Mouse (Mus musculus): ENCODE data around the gene Dhtkd1. TPM values are rescaled to one million over a fixed set of nuclear protein-coding genes. Genes with fewer than 3 reads are reported as not detected.

Gene Dhtkd1
- total and polyA plus RNA-seq, 3 experiments, result 3.6 to 6.8 (median 4.5) TPM

GRCm38 (mm10) chr2:5948964-5949363 lies 6.4 kb upstream of the Dhtkd1 start:
- no peak overlapping the region for H3K4me3 ChIP-seq
- DNase-seq, result no peak
- intact Hi-C loops (cut with DNase I), result no loop called here
- peaks cover 3% of the 10 kb centered on the region; the same call in 1 of the 2 replicates for H3K36me3 ChIP-seq (ENCODE audit: control insufficient read depth, insufficient read depth, low read length)
- no peak overlapping the region for H3K9ac ChIP-seq (ENCODE audit: low read depth, low read length)
- no peak for TF ChIP-seq CTCF (IDR thresholded peaks at IDR 0.05)
- no peak for TF ChIP-seq EP300 (IDR thresholded peaks at IDR 0.05; ENCODE audit: insufficient read depth, low read depth, low read length)
- TF ChIP-seq POLR2A (IDR thresholded peaks at IDR 0.05; ENCODE audit: insufficient read depth, low read depth, low read length), result no peak
- no peak overlapping the region for H3K27ac ChIP-seq
- WGBS, result 87% methylated on average over 2 of the region's 2 CpGs
- H3K27me3 ChIP-seq (ENCODE audit: control insufficient read depth, insufficient read depth, low read length), result no peaks in the 10 kb centered on the region
- 0 out of 2 replicates have a peak, but pooled peaks cover 3% of the 10 kb centered on the region for H3K79me2 ChIP-seq (replicated peaks; ENCODE audit: control insufficient read depth, insufficient read depth, low read length)
- H3K4me1 ChIP-seq (ENCODE audit: control insufficient read depth, insufficient read depth, low read length), result peaks cover 3% of the 10 kb centered on the region

- H3K4me1 ChIP-seq (ENCODE audit: control insufficient read depth, insufficient read depth, low read length), result peaks cover 3% of the 10 kb centered on the region
- intact Hi-C loops (cut with DNase I), result no loop called here
- no peak overlapping the region for H3K4me3 ChIP-seq
- H3K79me2 ChIP-seq (replicated peaks; ENCODE audit: control insufficient read depth, insufficient read depth, low read length), result 0 out of 2 replicates have a peak, but pooled peaks cover 3% of the 10 kb centered on the region
- H3K27me3 ChIP-seq (ENCODE audit: control insufficient read depth, insufficient read depth, low read length), result no peaks in the 10 kb centered on the region
- no peak overlapping the region for H3K9ac ChIP-seq (ENCODE audit: low read depth, low read length)
- 83% methylated on average over 3 of the region's 3 CpGs for WGBS
- H3K36me3 ChIP-seq (ENCODE audit: control insufficient read depth, insufficient read depth, low read length), result no peaks in the 10 kb centered on the region; the same call in 1 of the 2 replicates
- DNase-seq, result no peak
- TF ChIP-seq POLR2A (IDR thresholded peaks at IDR 0.05; ENCODE audit: insufficient read depth, low read depth, low read length), result no peak
- no peak for TF ChIP-seq EP300 (IDR thresholded peaks at IDR 0.05; ENCODE audit: insufficient read depth, low read depth, low read length)
- H3K27ac ChIP-seq, result no peak overlapping the region
Measured at GRCm38 (mm10) chr2:5946876-5947275, 4.3 kb upstream of the Dhtkd1 start.

GRCm38 (mm10) chr2:5945629-5946028 lies 3.0 kb upstream of the Dhtkd1 start:
- Histone ChIP-seq H3K27me3 (ENCODE audit: control insufficient read depth, insufficient read depth, low read length) (no peaks in the 10 kb centered on the region), H3K9ac (ENCODE audit: low read depth, low read length) (no peak overlapping the region), H3K4me3 (no peak overlapping the region), H3K4me1 (ENCODE audit: control insufficient read depth, insufficient read depth, low read length) (peaks cover 3% of the 10 kb centered on the region), H3K79me2 (replicated peaks; ENCODE audit: control insufficient read depth, insufficient read depth, low read length) (no peaks in the 10 kb centered on the region), H3K27ac (no peak overlapping the region), H3K36me3 (ENCODE audit: control insufficient read depth, insufficient read depth, low read length) (no peaks in the 10 kb centered on the region; the same call in 1 of the 2 replicates)
- TF ChIP-seq EP300 (IDR thresholded peaks at IDR 0.05; ENCODE audit: insufficient read depth, low read depth, low read length) (no peak), POLR2A (IDR thresholded peaks at IDR 0.05; ENCODE audit: insufficient read depth, low read depth, low read length) (no peak), CTCF (IDR thresholded peaks at IDR 0.05) (no peak)
- 68% methylated on average over 1 of the region's 1 CpGs for WGBS
- intact Hi-C loops (cut with DNase I), result no loop called here
- no peak for DNase-seq

GRCm38 (mm10) chr2:5943071-5943470 lies 479 bp upstream of the Dhtkd1 start:
- WGBS, result 41% methylated on average over 4 of the region's 4 CpGs
- intact Hi-C loops (cut with DNase I), result no loop called here

GRCm38 (mm10) chr2:5941861-5942415 lies 654 bp downstream of the Dhtkd1 start:
- no peaks in the 10 kb centered on the region for H3K27me3 ChIP-seq (ENCODE audit: control insufficient read depth, insufficient read depth, low read length)
- no peaks in the 10 kb centered on the region for H3K36me3 ChIP-seq (ENCODE audit: control insufficient read depth, insufficient read depth, low read length)
- peak overlapping the region; percentile 73 for H3K4me3 ChIP-seq
- DNase-seq, result no peak
- peak overlapping the region; percentile 73; the same call in 1 of the 2 replicates for H3K27ac ChIP-seq
- intact Hi-C loops (cut with DNase I), result no loop called here
- H3K79me2 ChIP-seq (replicated peaks; ENCODE audit: control insufficient read depth, insufficient read depth, low read length), result no peaks in the 10 kb centered on the region
- no peak for TF ChIP-seq CTCF (IDR thresholded peaks at IDR 0.05)
- TF ChIP-seq POLR2A (IDR thresholded peaks at IDR 0.05; ENCODE audit: insufficient read depth, low read depth, low read length), result no peak
- no peak for TF ChIP-seq EP300 (IDR thresholded peaks at IDR 0.05; ENCODE audit: insufficient read depth, low read depth, low read length)
- H3K4me1 ChIP-seq (ENCODE audit: control insufficient read depth, insufficient read depth, low read length), result no peaks in the 10 kb centered on the region
- 61% methylated on average over 11 of the region's 11 CpGs for WGBS
- H3K9ac ChIP-seq (ENCODE audit: low read depth, low read length), result peak overlapping the region; percentile 72

More at GRCm38 (mm10) chr2:5943071-5943470, 479 bp upstream of the Dhtkd1 start:
- Histone ChIP-seq H3K27me3 (ENCODE audit: control insufficient read depth, insufficient read depth, low read length) (no peaks in the 10 kb centered on the region), H3K4me3 (peak overlapping the region; percentile 73), H3K36me3 (ENCODE audit: control insufficient read depth, insufficient read depth, low read length) (no peaks in the 10 kb centered on the region), H3K79me2 (replicated peaks; ENCODE audit: control insufficient read depth, insufficient read depth, low read length) (no peaks in the 10 kb centered on the region), H3K27ac (peak overlapping the region; percentile 73; the same call in 1 of the 2 replicates), H3K4me1 (ENCODE audit: control insufficient read depth, insufficient read depth, low read length) (no peaks in the 10 kb centered on the region), H3K9ac (ENCODE audit: low read depth, low read length) (no peak overlapping the region)
- no peak for DNase-seq
- TF ChIP-seq CTCF (IDR thresholded peaks at IDR 0.05), result no peak
- TF ChIP-seq POLR2A (IDR thresholded peaks at IDR 0.05; ENCODE audit: insufficient read depth, low read depth, low read length), result no peak
- no peak for TF ChIP-seq EP300 (IDR thresholded peaks at IDR 0.05; ENCODE audit: insufficient read depth, low read depth, low read length)

- no peaks in the 10 kb centered on the region for H3K27me3 ChIP-seq (ENCODE audit: control insufficient read depth, insufficient read depth, low read length)
- H3K4me1 ChIP-seq (ENCODE audit: control insufficient read depth, insufficient read depth, low read length), result no peaks in the 10 kb centered on the region
- TF ChIP-seq EP300 (IDR thresholded peaks at IDR 0.05; ENCODE audit: insufficient read depth, low read depth, low read length), result no peak
- intact Hi-C loops (cut with DNase I), result no loop called here
- H3K36me3 ChIP-seq (ENCODE audit: control insufficient read depth, insufficient read depth, low read length), result no peaks in the 10 kb centered on the region
- H3K9ac ChIP-seq (ENCODE audit: low read depth, low read length), result no peak overlapping the region
- no peaks in the 10 kb centered on the region for H3K79me2 ChIP-seq (replicated peaks; ENCODE audit: control insufficient read depth, insufficient read depth, low read length)
- 93% methylated on average over 9 of the region's 9 CpGs for WGBS
- no peak overlapping the region for H3K27ac ChIP-seq
- no peak overlapping the region for H3K4me3 ChIP-seq
- no peak for DNase-seq
Measured at GRCm38 (mm10) chr2:5940936-5941335, 1.7 kb downstream of the Dhtkd1 start.

All from heart, adult 2 months (tissue).